Mouse (Mus musculus) neural tube, embryonic 11.5 days (tissue): ENCODE measurements around the gene Acap1. TPM values are rescaled to one million over a fixed set of nuclear protein-coding genes. Genes with fewer than 3 reads are reported as not detected.

Experiments used
- ATAC-seq: fragments of 200-750 bp; cut with Nextera tagmentation; 2 replicates; pipeline ENCODE4 v1.8.0; 2017; ENCODE audit warnings: moderate number of reproducible peaks, mild to moderate bottlenecking, moderate TSS enrichment, moderate library complexity; ENCODE audit not compliant: insufficient read depth, low FRiP score, low TSS enrichment
- DNase-seq: peaks from one replicate; pipeline ENCODE4 v3.0.0-alpha.2; 2015; ENCODE audit warnings: low spot score
- H3K27ac ChIP-seq: fragments of 300-500 bp; sonication (generic); 2 replicates; pipeline ENCODE4 v1.5.1; 2014; ENCODE audit warnings: low read depth, mild to moderate bottlenecking, low read length
- H3K27me3 ChIP-seq: fragments of 300-500 bp; sonication (generic); 2 replicates; pipeline ENCODE4 v1.6.1; 2014; ENCODE audit warnings: mild to moderate bottlenecking, low read length, mixed read lengths; ENCODE audit not compliant: control insufficient read depth, insufficient read depth
- H3K36me3 ChIP-seq: fragments of 300-500 bp; sonication (generic); 2 replicates; pipeline ENCODE4 v1.6.1; 2014; ENCODE audit warnings: mild to moderate bottlenecking, low read length, moderate library complexity, mixed read lengths; ENCODE audit not compliant: control insufficient read depth, insufficient read depth
- H3K4me1 ChIP-seq: fragments of 300-500 bp; sonication (generic); 2 replicates; pipeline ENCODE4 v1.6.1; 2014; ENCODE audit warnings: low read length, mixed read lengths; ENCODE audit not compliant: control insufficient read depth, insufficient read depth
- H3K4me2 ChIP-seq: fragments of 300-500 bp; sonication (generic); 2 replicates; pipeline ENCODE4 v1.6.1; 2014; ENCODE audit warnings: low read depth, mild to moderate bottlenecking, moderate library complexity
- H3K4me3 ChIP-seq: fragments of 300-500 bp; sonication (generic); 2 replicates; pipeline ENCODE4 v1.5.1; 2014; ENCODE audit warnings: low read depth, low read length
- H3K9ac ChIP-seq: fragments of 300-500 bp; sonication (generic); 2 replicates; pipeline ENCODE4 v1.6.1; 2014; ENCODE audit warnings: mild to moderate bottlenecking, low read length
- H3K9me3 ChIP-seq: fragments of 300-500 bp; sonication (generic); 2 replicates; pipeline ENCODE4 v1.6.1; 2016; ENCODE audit warnings: low read length; ENCODE audit not compliant: control insufficient read depth
- WGBS: fragments of 180-500 bp; shearing (Covaris S2); extraction: QIAGEN DNeasy Blood & Tissue Kit; methylation state at CpG from one replicate; pipeline ENCODE4 v1.1.7; 2014; 5-methylcytosine and 5-hydroxymethylcytosine counted together
- polyA plus RNA-seq: library from polyadenylated mRNA; unstranded; fragments of >200 nt; fragmentation: Nextera tagmentation; extraction: Ambion mirVana; gene quantifications from 2 replicates; pipeline ENCODE4 v1.2.1, GENCODE M21; 2014

The Acap1 gene
- polyA plus RNA-seq, 1 experiment from 2014 or later = 0.53 TPM

DNA sequence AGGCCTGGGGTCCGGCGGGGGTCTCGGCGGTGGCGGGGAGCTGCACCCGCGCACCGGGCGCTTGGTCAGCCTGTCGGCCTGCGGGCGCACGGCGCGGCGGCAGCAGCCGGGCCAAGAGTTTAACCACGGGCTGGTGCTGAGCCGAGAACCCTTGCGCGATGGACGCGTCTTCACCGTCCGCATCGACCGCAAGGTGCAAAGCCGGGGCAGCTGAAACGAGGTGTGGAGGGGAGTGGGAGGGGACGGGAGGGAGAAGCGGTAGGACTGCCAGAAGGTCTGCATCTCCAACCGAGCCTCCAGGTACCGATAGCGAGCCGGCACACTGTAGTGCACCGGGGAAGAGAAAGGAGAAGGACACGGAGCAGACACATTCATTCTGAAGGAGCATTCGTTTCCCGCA, 6.7 kb upstream of the Acap1 start:
- peak; percentile 23 for DNase-seq
- under 1% methylated on average over 37 of the region's 39 CpGs for WGBS
- ATAC-seq = no peak; the same call in 1 of the 2 replicates

GRCm38 (mm10) chr11:69901406-69901846, 6.1 kb upstream of the Acap1 start:
- Histone ChIP-seq H3K27ac (peak overlapping the region; percentile 95), H3K4me3 (peak overlapping the region; percentile 96), H3K4me1 (peaks cover 10% of the 10 kb centered on the region), H3K27me3 (no peaks in the 10 kb centered on the region), H3K9ac (peak overlapping the region; percentile 98), H3K36me3 (peaks cover 16% of the 10 kb centered on the region), H3K9me3 (no peaks in the 10 kb centered on the region), H3K4me2 (peak overlapping the region; percentile 98)
- ATAC-seq (peak; percentile 72), DNase-seq (peak; percentile 97)
- WGBS = under 1% methylated on average over 42 of the region's 42 CpGs

More for the DNA sequence above, 6.7 kb upstream of the Acap1 start:
- peak overlapping the region; percentile 98 for H3K9ac ChIP-seq
- H3K9me3 ChIP-seq = no peaks in the 10 kb centered on the region
- peak overlapping the region; percentile 95 for H3K27ac ChIP-seq
- H3K4me2 ChIP-seq = peak overlapping the region; percentile 98
- peaks cover 22% of the 10 kb centered on the region for H3K36me3 ChIP-seq
- peaks cover 10% of the 10 kb centered on the region for H3K4me1 ChIP-seq
- H3K27me3 ChIP-seq = no peaks in the 10 kb centered on the region
- H3K4me3 ChIP-seq = peak overlapping the region; percentile 96

- ATAC-seq (peak; percentile 96), DNase-seq (peak; percentile 89)
- no peaks in the 10 kb centered on the region for H3K27me3 ChIP-seq
- H3K4me1 ChIP-seq = peaks cover 10% of the 10 kb centered on the region
- H3K27ac ChIP-seq = peak within 1 kb of the TSS; percentile 95
- H3K36me3 ChIP-seq = peaks cover 10% of the 10 kb centered on the region
- H3K4me2 ChIP-seq = peak within 1 kb of the TSS; percentile 98
- peak within 1 kb of the TSS; percentile 96 for H3K4me3 ChIP-seq
- no peaks in the 10 kb centered on the region for H3K9me3 ChIP-seq
- peak within 1 kb of the TSS; percentile 98 for H3K9ac ChIP-seq
- WGBS = under 1% methylated on average over 38 of the region's 38 CpGs
Measured at GRCm38 (mm10) chr11:69900471-69901405, 5.4 kb upstream of the Acap1 start, which contains the start of the genes 2810408A11Rik and Neurl4. Gene 2810408A11Rik, minus strand, starts transcription at chr11:69900987. Gene Neurl4, plus strand, starts transcription at chr11:69901072.

DNA sequence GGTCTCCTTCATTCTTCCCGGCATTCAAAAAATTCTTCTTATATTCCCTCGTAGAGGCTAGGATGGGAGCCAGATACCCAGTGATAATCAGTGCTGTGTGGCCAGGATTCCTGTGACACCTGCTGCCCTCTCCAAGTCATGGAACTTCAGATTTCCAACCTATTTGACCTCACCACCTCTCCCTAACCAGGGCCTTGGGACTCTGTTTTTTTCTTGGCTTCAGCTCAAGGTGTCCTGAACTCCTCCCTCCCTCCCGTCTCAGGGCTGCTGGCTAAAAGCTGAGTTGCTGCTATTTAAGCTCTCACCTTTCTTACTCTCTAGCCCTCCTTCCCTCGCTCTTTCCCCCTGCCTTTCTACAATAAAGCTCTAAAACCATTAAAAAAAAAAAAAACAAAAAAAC, 4.5 kb upstream of the Acap1 start:
- ATAC-seq (no peak), DNase-seq (no peak)
- no peak overlapping the region for H3K27ac ChIP-seq

DNA sequence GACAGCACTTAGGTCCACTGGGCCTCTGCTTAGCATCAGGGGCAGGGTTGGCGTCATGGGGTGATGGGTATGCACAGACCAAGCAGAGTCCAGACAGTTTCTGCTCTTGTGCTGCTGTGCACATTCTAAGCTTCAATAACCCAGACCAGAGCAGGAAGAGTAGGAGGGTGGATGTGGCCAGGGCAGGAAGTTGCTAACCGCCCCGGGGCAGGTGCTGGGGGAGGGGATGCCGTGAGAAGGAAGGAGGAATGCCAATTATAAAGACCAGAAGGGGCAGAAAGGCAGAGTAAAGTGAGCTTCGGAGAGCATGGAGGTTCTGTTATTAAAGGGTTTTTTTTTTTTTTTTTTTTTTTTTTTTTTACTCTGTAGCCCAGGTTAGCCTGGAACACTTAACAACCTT, 668 bp downstream of the Acap1 start:
- no peaks in the 10 kb centered on the region for H3K4me1 ChIP-seq
- no peaks in the 10 kb centered on the region for H3K27me3 ChIP-seq
- 81% methylated on average over 5 of the region's 5 CpGs for WGBS
- no peaks in the 10 kb centered on the region for H3K36me3 ChIP-seq
- H3K27ac ChIP-seq = no peak overlapping the region
- no peak overlapping the region for H3K4me2 ChIP-seq
- no peak for ATAC-seq
- no peak for DNase-seq
- no peak overlapping the region for H3K9ac ChIP-seq
- H3K9me3 ChIP-seq = no peaks in the 10 kb centered on the region
- H3K4me3 ChIP-seq = no peak overlapping the region

More for the DNA sequence above, 4.5 kb upstream of the Acap1 start:
- peaks cover 10% of the 10 kb centered on the region for H3K4me1 ChIP-seq
- H3K9ac ChIP-seq = peak overlapping the region; percentile 98
- WGBS = 25% methylated on average over 4 of the region's 4 CpGs
- peaks cover 4% of the 10 kb centered on the region for H3K36me3 ChIP-seq
- peak overlapping the region; percentile 96 for H3K4me3 ChIP-seq
- H3K4me2 ChIP-seq = peak overlapping the region; percentile 98
- H3K9me3 ChIP-seq = no peaks in the 10 kb centered on the region
- no peaks in the 10 kb centered on the region for H3K27me3 ChIP-seq

- no peak overlapping the region for H3K4me3 ChIP-seq
- WGBS = 82% methylated on average over 4 of the region's 4 CpGs
- H3K9ac ChIP-seq = no peak overlapping the region
- no peaks in the 10 kb centered on the region for H3K27me3 ChIP-seq
- H3K9me3 ChIP-seq = no peaks in the 10 kb centered on the region
- DNase-seq = no peak
- ATAC-seq = no peak
- H3K4me2 ChIP-seq = no peak overlapping the region
- H3K36me3 ChIP-seq = no peaks in the 10 kb centered on the region
- no peaks in the 10 kb centered on the region for H3K4me1 ChIP-seq
- no peak overlapping the region for H3K27ac ChIP-seq
Measured at GRCm38 (mm10) chr11:69891482-69891881, 3.9 kb downstream of the Acap1 start.

DNA sequence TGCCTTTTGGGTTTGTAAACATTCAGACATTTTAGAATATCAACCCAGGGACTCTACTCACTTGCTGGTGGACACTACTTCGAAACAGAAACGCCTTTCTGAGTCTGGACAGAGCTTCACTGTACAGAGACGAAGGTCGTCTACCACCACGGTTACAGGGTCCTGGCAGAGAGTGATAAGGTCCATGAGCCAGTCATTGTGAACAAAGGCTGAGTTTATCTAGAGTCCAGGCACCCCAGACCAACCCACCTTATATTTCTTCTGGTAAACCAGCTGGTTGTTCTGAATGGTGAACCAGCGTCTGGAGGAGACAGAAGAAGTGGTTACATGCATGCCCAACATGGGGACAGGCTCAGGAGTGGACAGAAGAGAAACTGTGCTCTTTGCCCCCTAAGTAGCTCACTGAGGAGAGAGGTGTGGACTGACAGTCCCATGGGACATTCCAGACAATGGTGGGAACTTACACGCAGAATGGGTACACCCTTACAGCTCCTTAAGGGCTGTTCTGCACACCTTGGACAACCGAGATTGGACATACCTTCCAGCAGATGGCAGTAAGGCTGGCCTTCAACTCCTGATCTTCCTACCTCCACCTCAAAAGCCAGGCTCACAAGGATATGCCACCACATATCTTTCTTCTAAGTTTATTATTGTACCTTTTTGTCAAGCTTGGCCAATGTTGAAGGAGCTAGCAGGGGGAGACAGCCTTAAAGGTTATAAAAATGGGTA, 8.3 kb downstream of the Acap1 start:
- Histone ChIP-seq H3K4me3 (no peak overlapping the region), H3K9me3 (no peaks in the 10 kb centered on the region), H3K9ac (no peak overlapping the region), H3K4me2 (no peak overlapping the region), H3K36me3 (no peaks in the 10 kb centered on the region), H3K27ac (no peak overlapping the region), H3K4me1 (no peaks in the 10 kb centered on the region), H3K27me3 (no peaks in the 10 kb centered on the region)
- DNase-seq (no peak), ATAC-seq (no peak)
- WGBS = 79% methylated on average over 8 of the region's 8 CpGs

DNA sequence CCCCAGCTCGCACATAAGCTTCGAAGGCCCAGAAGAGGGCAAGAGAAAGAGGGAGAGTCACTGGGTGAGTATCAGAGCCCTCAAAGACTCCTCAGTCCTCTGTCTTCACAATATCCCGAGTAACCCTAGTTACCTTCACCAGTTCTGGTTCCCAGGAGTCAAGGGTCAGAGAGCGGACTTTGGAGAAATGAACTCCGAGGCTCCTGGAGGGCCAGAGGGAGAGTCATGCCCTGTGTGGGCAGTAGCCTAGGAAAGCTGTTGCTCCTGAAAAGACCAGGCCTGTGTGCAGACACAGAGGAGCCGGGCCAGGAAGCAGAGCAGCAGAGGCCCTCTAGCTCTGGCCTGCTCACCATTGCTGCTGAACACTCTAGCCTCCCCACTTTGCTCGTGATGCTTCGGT, 10.7 kb downstream of the Acap1 start:
- no peak overlapping the region for H3K4me2 ChIP-seq
- no peaks in the 10 kb centered on the region for H3K36me3 ChIP-seq
- H3K4me3 ChIP-seq = no peak overlapping the region
- no peak for ATAC-seq
- H3K4me1 ChIP-seq = peaks cover 10% of the 10 kb centered on the region
- H3K27me3 ChIP-seq = no peaks in the 10 kb centered on the region
- H3K9ac ChIP-seq = no peak overlapping the region
- no peak for DNase-seq
- H3K9me3 ChIP-seq = no peaks in the 10 kb centered on the region
- 85% methylated on average over 8 of the region's 8 CpGs for WGBS
- no peak overlapping the region for H3K27ac ChIP-seq
